Mouse (Mus musculus) yolk sac, embryonic 10.5 days (tissue): ENCODE measurements around the gene Wdr70.

ENCODE experiments used
- DNase-seq: peaks from one replicate; pipeline ENCODE4 v3.0.0-alpha.2; 2017; ENCODE audit warnings: low spot score

The Wdr70 gene

GRCm38 (mm10) chr15:8030643-8031042 is 68.4 kb downstream of the Wdr70 start:
- no peak for DNase-seq

- no peak for DNase-seq
Observed at GRCm38 (mm10) chr15:8027503-8027902, 71.5 kb downstream of the Wdr70 start.

- DNase-seq: no peak
Observed at GRCm38 (mm10) chr15:8011418-8011817, 87.6 kb downstream of the Wdr70 start.

GRCm38 (mm10) chr15:8007413-8007812 is 91.6 kb downstream of the Wdr70 start:
- no peak for DNase-seq

- DNase-seq: no peak
Observed at GRCm38 (mm10) chr15:8006056-8006455, 93.0 kb downstream of the Wdr70 start.

- DNase-seq: no peak
Observed at GRCm38 (mm10) chr15:8005506-8005905, 93.5 kb downstream of the Wdr70 start.

- DNase-seq: no peak
Observed at GRCm38 (mm10) chr15:8003789-8004188, 95.2 kb downstream of the Wdr70 start.

- DNase-seq: no peak
Observed at GRCm38 (mm10) chr15:7998843-7999546, 100.0 kb downstream of the Wdr70 start.

GRCm38 (mm10) chr15:7998095-7998494 is 100.9 kb downstream of the Wdr70 start:
- DNase-seq: no peak

GRCm38 (mm10) chr15:7993721-7994120 is 105.3 kb downstream of the Wdr70 start:
- DNase-seq: no peak

- no peak for DNase-seq
Observed at GRCm38 (mm10) chr15:7990101-7990500, 108.9 kb downstream of the Wdr70 start.

GRCm38 (mm10) chr15:7987374-7987773 is 111.6 kb downstream of the Wdr70 start:
- no peak for DNase-seq

- no peak for DNase-seq
Observed at GRCm38 (mm10) chr15:7986274-7986673, 112.7 kb downstream of the Wdr70 start.

- no peak for DNase-seq
Observed at GRCm38 (mm10) chr15:7978640-7979039, 120.4 kb downstream of the Wdr70 start.

- no peak for DNase-seq
Observed at GRCm38 (mm10) chr15:7976775-7977174, 122.2 kb downstream of the Wdr70 start.

- no peak for DNase-seq
Observed at GRCm38 (mm10) chr15:7974368-7974767, 124.6 kb downstream of the Wdr70 start.

GRCm38 (mm10) chr15:7972528-7972927 is 126.5 kb downstream of the Wdr70 start:
- no peak for DNase-seq

GRCm38 (mm10) chr15:7962786-7963185 is 136.2 kb downstream of the Wdr70 start:
- no peak for DNase-seq

- no peak for DNase-seq
Observed at GRCm38 (mm10) chr15:7961489-7961888, 137.5 kb downstream of the Wdr70 start.

- DNase-seq: no peak
Observed at GRCm38 (mm10) chr15:7956899-7957298, 142.1 kb downstream of the Wdr70 start.

GRCm38 (mm10) chr15:7950561-7950960 is 148.4 kb downstream of the Wdr70 start:
- no peak for DNase-seq

GRCm38 (mm10) chr15:7941690-7942089 is 157.3 kb downstream of the Wdr70 start:
- DNase-seq: no peak

- no peak for DNase-seq
Observed at GRCm38 (mm10) chr15:7935571-7936165, 163.3 kb downstream of the Wdr70 start.

GRCm38 (mm10) chr15:7934580-7934979 is 164.4 kb downstream of the Wdr70 start:
- no peak for DNase-seq
